In genomic region chr9:62137259-62137658, GRCm38 (mm10) we compare ENCODE assay signal across 9 mouse cellular contexts. TPM values are rescaled to one million over a fixed set of nuclear protein-coding genes. Genes with fewer than 3 reads are reported as not detected.
DNase-seq lines count a peak whose midpoint lies in the region; ATAC-seq and TF ChIP-seq lines count a peak whose summit lies in the region.
"Had no signal": no experiment of that assay in that cellular context is flagged by ENCODE, and none has a peak within 500 bp of the region (broad histone marks: within the 10 kb centered on the region; RNA-seq: fewer than 3 reads in every experiment).

No protein-coding gene starts in this region.

- intact Hi-C loops in left cerebral cortex, postnatal 4 days (cut with DNase I), result no loop called here

- peak; percentile 71 for DNase-seq in adrenal gland, adult 2 months
- DNase-seq in adrenal gland, postnatal 4 days (ENCODE audit: low spot score in 2 of 2), result no peak
- DNase-seq in neural tube, embryonic 11.5 days (ENCODE audit: low spot score), result peak; percentile 41
- no peak for DNase-seq in neural tube, embryonic 10.5 days (ENCODE audit: extremely low spot score, low spot score)
- peak; percentile 67 for DNase-seq in left cerebral cortex, postnatal 4 days

- H3K27me3 ChIP-seq in neural tube, embryonic 11.5 days (ENCODE audit: control insufficient read depth, insufficient read depth, low read length), result no peaks in the 10 kb centered on the region
- H3K27me3 ChIP-seq: lung, embryonic 15.5 days had no signal

- no peak overlapping the region for H3K9ac ChIP-seq in neural tube, embryonic 11.5 days (ENCODE audit: low read length)
- H3K9ac ChIP-seq: lung, embryonic 15.5 days had no signal

- no peak overlapping the region for H3K27ac ChIP-seq in neural tube, embryonic 11.5 days (ENCODE audit: low read depth, low read length)
- H3K27ac ChIP-seq in olfactory bulb, adult 2 months (ENCODE audit: insufficient read depth, low read depth, low read length), result peak overlapping the region; percentile 40; the same call in 1 of the 2 replicates
- H3K27ac ChIP-seq: lung, embryonic 15.5 days had no signal

- TF ChIP-seq POLR2A in olfactory bulb, adult 2 months (IDR thresholded peaks at IDR 0.05; ENCODE audit: insufficient read depth, low read depth, low read length), result no peak

- H3K4me2 ChIP-seq in neural tube, embryonic 11.5 days (ENCODE audit: low read depth), result no peak overlapping the region
- H3K4me2 ChIP-seq: lung, embryonic 15.5 days had no signal

- WGBS in neural tube, embryonic 11.5 days, result 43% methylated on average over 8 of the region's 8 CpGs
- 35% methylated on average over 8 of the region's 8 CpGs for WGBS in olfactory bulb, adult 2 months

- H3K4me3 ChIP-seq in neural tube, embryonic 11.5 days (ENCODE audit: low read depth, low read length), result no peak overlapping the region
- no peak overlapping the region for H3K4me3 ChIP-seq in olfactory bulb, adult 2 months (ENCODE audit: insufficient read depth, low read depth, low read length)
- H3K4me3 ChIP-seq: lung, embryonic 15.5 days had no signal

- H3K36me3 ChIP-seq in neural tube, embryonic 11.5 days (ENCODE audit: control insufficient read depth, insufficient read depth, low read length), result no peaks in the 10 kb centered on the region
- H3K36me3 ChIP-seq: lung, embryonic 15.5 days had no signal

- H3K4me1 ChIP-seq in neural tube, embryonic 11.5 days (ENCODE audit: control insufficient read depth, insufficient read depth, low read length), result peaks cover 2% of the 10 kb centered on the region; the same call in 1 of the 2 replicates
- H3K4me1 ChIP-seq in olfactory bulb, adult 2 months (ENCODE audit: control insufficient read depth, insufficient read depth, low read length), result peaks cover 14% of the 10 kb centered on the region

- ATAC-seq in neural tube, embryonic 11.5 days (ENCODE audit: insufficient read depth, low FRiP score, low TSS enrichment), result no peak
- ATAC-seq in hematopoietic stem cell, adult 5-6 weeks (replicated peaks in 1 of 2; ENCODE audit: insufficient read depth in 1 of 2, low FRiP score in 2 of 2, low TSS enrichment in 1 of 2, low read depth in 1 of 2, poor library complexity in 2 of 2, severe bottlenecking in 2 of 2), result peak; percentile 51 to 71
- no peak for ATAC-seq in CD4-positive, CD25-positive, alpha-beta regulatory T cell, adult 4 months

- H3K9me3 ChIP-seq in neural tube, embryonic 11.5 days (ENCODE audit: control insufficient read depth, low read length), result no peaks in the 10 kb centered on the region
- H3K9me3 ChIP-seq: lung, embryonic 15.5 days had no signal

- no peak for TF ChIP-seq CTCF in olfactory bulb, adult 2 months (IDR thresholded peaks at IDR 0.05; ENCODE audit: insufficient read depth, low read depth, low read length)

RNA-seq across cellular contexts. Expression of gene Glce, which starts 14.8 kb away (rescaled TPM):
- 10 to 100 TPM; 31.2 to 52.0 TPM for total RNA-seq in adrenal gland, adult 2 months (2021)
- 1.4 and 2.4 TPM in 2 replicates for polyA plus RNA-seq in adrenal gland, adult 2 months (2012; rRNA removed)
- 10 to 100 TPM; 29.2 to 29.4 TPM for total RNA-seq in adrenal gland, postnatal 4 days (2021)
- 24.6 and 28.1 TPM in 2 replicates for polyA plus RNA-seq in neural tube, embryonic 11.5 days (2014; fragmentation: Nextera tagmentation; extraction: Ambion mirVana)
- total RNA-seq in hematopoietic stem cell, adult 5-6 weeks (2017), result 19.1 and 19.3 TPM in 2 replicates
- 10 to 100 TPM; 28.2 to 29.2 TPM for total RNA-seq in left cerebral cortex, postnatal 4 days (2021)
- not detected in 2 replicates for polyA plus RNA-seq in olfactory bulb, adult 2 months (2012; ENCODE audit: insufficient read depth, insufficient read length, low replicate concordance, missing spikeins)
- 1 to 10 TPM; 7.4 to 8.2 TPM for polyA plus RNA-seq in CD4-positive, CD25-positive, alpha-beta regulatory T cell, adult 4 months (2017; shearing (Covaris generic))

Comparison
In these comparisons a context has a peak if more than half of its experiments do, and no peak if none do; other contexts are left out.
1. DNase-seq: peak in adrenal gland, adult 2 months (single experiment), neural tube, embryonic 11.5 days (single experiment) and left cerebral cortex, postnatal 4 days (single experiment); none in adrenal gland, postnatal 4 days (0 of 2) and neural tube, embryonic 10.5 days (single experiment).
2. ATAC-seq: peak in hematopoietic stem cell, adult 5-6 weeks (2 of 2); none in neural tube, embryonic 11.5 days (single experiment) and CD4-positive, CD25-positive, alpha-beta regulatory T cell, adult 4 months (single experiment).